Mouse (Mus musculus): ENCODE results near the gene Anks1. TPM values are rescaled to one million over a fixed set of nuclear protein-coding genes. Genes with fewer than 3 reads are reported as not detected.

Anks1 gene
- polyA plus RNA-seq, 1 experiment from 2014 or later: 12.3 TPM

DNA sequence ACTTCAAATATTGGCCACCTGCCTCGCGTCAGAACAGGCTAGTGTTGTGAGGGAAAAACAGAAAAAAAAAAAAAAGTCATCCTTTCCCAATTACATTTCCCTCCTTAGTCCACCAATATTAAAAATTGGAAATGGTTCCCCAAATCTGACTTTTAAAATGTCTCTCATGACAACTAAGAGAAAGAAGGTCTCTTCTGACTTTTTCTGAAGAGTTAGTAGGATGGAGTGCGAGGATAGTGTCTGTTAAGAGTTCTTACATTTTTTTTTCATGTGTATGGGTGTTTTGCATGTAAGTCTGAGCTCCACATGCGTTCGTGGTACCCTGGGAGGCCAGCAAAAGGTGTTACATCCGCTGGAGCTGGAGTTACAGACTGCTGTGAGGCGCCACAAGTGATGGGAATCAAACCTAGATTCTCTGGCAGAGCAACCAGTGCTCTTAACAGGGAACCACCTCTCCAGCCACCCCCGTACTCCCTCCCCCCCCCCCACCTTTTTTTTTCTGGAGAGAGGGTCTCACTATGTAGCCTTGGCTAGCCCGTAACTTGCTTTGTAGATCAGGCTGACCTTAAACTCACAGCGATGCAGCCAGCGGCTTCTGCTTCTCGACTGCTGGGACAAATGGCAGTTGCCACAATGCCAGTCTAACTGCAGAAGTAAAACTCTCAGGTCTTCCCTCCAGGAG, 759 bp upstream of the Anks1 start:
- ATAC-seq (ENCODE audit: insufficient number of reproducible peaks, low FRiP score, low TSS enrichment, low read depth): no peak
- Histone ChIP-seq H3K36me3 (peaks cover 13% of the 10 kb centered on the region), H3K9me3 (no peaks in the 10 kb centered on the region), H3K27me3 (no peaks in the 10 kb centered on the region), H3K4me3 (peak overlapping the region; percentile 97), H3K4me1 (peaks cover 28% of the 10 kb centered on the region), H3K4me2 (peak overlapping the region; percentile 81), H3K27ac (peak overlapping the region; percentile 93), H3K9ac (peak overlapping the region; percentile 85; the same call in 1 of the 2 replicates)
- under 1% methylated on average over 12 of the region's 12 CpGs for WGBS

DNA sequence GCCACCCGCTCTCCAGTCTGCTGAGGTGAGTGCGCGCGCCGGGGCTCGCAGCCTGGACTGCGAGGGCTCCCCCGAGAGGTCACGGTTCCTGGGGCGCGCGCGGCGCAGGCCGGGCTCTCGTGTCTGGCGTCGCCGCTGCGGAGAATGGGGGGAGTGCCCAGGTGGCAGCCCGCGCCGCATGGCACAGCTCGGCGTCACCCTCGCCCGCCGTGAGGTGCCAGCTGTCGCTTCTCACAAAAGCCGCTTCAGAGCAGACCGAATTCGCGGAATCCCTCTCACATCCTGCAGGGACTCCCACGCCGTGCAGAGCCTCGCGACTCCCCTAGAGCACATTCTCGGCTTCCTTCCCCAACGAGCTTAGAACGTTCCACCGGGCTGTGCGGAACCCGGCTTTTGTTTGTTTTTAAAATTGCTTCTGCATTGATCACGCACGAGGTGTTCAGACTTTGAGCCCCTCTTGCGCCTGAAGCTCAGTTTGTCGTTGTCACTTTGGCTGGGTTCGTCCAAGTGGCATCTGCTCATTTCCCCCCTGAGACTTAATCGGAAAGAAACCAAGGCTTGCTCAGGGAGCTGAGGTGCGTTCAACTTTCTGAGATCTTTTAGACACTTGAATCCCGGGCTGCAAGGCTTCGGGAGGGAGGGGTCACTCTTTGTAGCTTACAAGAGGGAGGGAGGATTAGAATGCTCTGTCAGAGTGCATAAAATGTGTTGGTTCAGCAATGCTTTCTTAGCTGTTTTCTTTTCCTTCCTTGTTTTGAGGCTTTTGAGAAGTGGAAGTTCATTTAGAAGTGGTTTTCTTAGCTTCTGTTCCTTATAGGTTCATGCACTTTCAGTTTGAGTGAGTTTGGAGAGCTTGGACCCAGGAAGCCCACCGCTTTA, 755 bp downstream of the Anks1 start, which contains the start of gene Taf11:
Gene Taf11, minus strand, starts transcription at position 223 of the 879 bp plus-strand sequence.
- WGBS: 2% methylated on average over 53 of the region's 53 CpGs
- Histone ChIP-seq H3K27me3 (no peaks in the 10 kb centered on the region), H3K9ac (peak within 1 kb of the TSS; percentile 85), H3K9me3 (no peaks in the 10 kb centered on the region), H3K27ac (peak within 1 kb of the TSS; percentile 93), H3K4me2 (peak within 1 kb of the TSS; percentile 81), H3K36me3 (peaks cover 12% of the 10 kb centered on the region; the same call in 1 of the 2 replicates), H3K4me3 (peak within 1 kb of the TSS; percentile 97), H3K4me1 (peaks cover 28% of the 10 kb centered on the region)
- ATAC-seq (ENCODE audit: insufficient number of reproducible peaks, low FRiP score, low TSS enrichment, low read depth): 0 out of 2 replicates have a peak, but pooled peaks have one; percentile 11

DNA sequence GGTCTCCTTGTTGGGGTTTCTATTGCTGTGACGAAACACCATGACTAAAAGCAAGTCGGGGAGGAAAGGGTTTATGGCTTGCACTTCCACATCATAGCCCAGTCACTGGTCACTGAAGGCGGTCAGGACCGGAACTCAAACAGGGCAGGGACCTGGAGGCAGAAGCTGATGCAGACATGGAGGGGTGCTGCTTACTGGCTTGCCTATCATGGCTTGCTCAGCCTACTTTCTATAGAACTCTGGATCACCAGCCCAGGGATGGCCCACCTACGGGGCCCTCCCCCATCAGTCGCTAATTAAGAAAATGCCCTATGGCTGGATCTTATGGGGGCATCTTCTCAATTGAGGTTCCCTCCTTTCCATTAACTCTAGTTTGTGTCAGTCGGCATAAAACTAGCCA, 2.3 kb downstream of the Anks1 start:
- Histone ChIP-seq H3K4me2 (no peak overlapping the region), H3K27me3 (no peaks in the 10 kb centered on the region), H3K4me3 (no peak overlapping the region), H3K27ac (no peak overlapping the region), H3K36me3 (peaks cover 7% of the 10 kb centered on the region; the same call in 1 of the 2 replicates), H3K4me1 (peaks cover 25% of the 10 kb centered on the region), H3K9ac (no peak overlapping the region), H3K9me3 (no peaks in the 10 kb centered on the region)
- no peak for ATAC-seq (ENCODE audit: insufficient number of reproducible peaks, low FRiP score, low TSS enrichment, low read depth)
- WGBS: 84% methylated on average over 7 of the region's 7 CpGs

DNA sequence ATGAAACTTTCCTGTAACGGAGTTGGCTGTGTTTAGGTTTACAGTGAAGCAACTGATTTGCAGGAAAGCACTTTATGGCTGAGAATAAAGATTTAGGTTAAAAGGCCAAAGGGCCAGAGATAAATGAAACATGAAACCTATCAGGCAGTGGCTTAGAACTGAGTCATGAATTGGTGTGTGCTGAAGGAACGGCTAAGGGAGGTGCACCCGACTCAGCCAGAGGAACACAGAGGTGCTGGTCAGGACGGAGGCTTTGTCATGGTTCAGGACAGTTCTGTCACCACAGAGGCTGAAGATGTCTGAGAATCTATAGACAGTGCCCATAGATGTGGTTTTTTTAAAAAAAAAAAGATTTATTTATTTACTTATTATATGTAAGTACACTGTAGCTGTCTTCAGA, 5.6 kb downstream of the Anks1 start:
- WGBS: 78% methylated on average over 4 of the region's 4 CpGs
- no peaks in the 10 kb centered on the region for H3K9me3 ChIP-seq
- H3K27me3 ChIP-seq: no peaks in the 10 kb centered on the region
- no peak overlapping the region for H3K4me2 ChIP-seq
- H3K4me1 ChIP-seq: peaks cover 15% of the 10 kb centered on the region
- no peak overlapping the region for H3K27ac ChIP-seq
- H3K4me3 ChIP-seq: no peak overlapping the region
- no peak overlapping the region for H3K9ac ChIP-seq
- ATAC-seq (ENCODE audit: insufficient number of reproducible peaks, low FRiP score, low TSS enrichment, low read depth): no peak
- peaks cover 7% of the 10 kb centered on the region; the same call in 1 of the 2 replicates for H3K36me3 ChIP-seq

DNA sequence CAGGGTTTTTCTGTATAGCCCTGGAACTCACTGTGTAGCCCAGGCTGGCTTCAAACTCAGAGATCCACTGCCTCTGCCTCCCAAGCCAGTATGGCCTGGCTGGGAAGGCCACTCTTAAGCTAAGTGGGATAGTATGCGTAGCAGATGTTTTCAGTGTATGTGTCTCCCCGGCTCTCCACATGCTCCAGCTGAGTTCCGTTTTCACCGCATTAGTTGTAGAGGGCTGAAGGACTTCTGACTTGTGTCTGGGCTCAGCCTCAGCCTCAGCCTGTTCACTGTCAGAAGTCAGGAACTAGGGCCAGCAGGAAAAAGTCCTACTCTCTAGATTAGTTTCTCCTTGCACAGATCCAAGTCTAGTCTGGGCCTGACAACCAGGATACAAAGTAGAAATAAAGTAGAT, 7.3 kb downstream of the Anks1 start:
- Histone ChIP-seq H3K4me3 (no peak overlapping the region), H3K27ac (no peak overlapping the region), H3K4me1 (peaks cover 10% of the 10 kb centered on the region), H3K9me3 (no peaks in the 10 kb centered on the region), H3K9ac (no peak overlapping the region), H3K36me3 (peaks cover 7% of the 10 kb centered on the region; the same call in 1 of the 2 replicates), H3K27me3 (no peaks in the 10 kb centered on the region), H3K4me2 (no peak overlapping the region)
- 47% methylated on average over 4 of the region's 4 CpGs for WGBS
- ATAC-seq (ENCODE audit: insufficient number of reproducible peaks, low FRiP score, low TSS enrichment, low read depth): no peak

DNA sequence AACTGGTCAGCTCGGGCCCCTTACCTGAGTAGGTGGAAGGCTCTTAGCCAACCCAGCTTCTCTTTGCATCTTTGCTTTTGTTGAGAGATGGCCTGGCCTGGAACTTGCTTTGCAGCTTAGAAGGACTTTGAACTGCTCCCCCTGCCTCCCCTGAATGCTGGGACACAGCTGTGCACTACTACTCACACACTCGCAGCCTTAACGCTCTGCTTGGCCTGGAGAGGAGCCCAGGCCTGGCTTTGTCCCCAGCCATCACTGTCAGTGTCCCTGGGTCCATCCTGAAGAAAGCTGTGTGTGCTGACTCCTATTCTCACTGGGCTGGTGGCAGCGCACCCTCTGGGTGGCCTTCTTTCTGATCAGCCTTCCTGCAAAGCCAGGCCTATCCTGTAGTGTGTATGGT, 11.6 kb downstream of the Anks1 start:
- H3K9me3 ChIP-seq: no peaks in the 10 kb centered on the region
- no peak overlapping the region for H3K4me2 ChIP-seq
- no peaks in the 10 kb centered on the region for H3K36me3 ChIP-seq
- H3K27me3 ChIP-seq: no peaks in the 10 kb centered on the region
- 67% methylated on average over 4 of the region's 4 CpGs for WGBS
- peaks cover 29% of the 10 kb centered on the region for H3K4me1 ChIP-seq
- peak overlapping the region; percentile 22; the same call in 1 of the 2 replicates for H3K27ac ChIP-seq
- ATAC-seq (ENCODE audit: insufficient number of reproducible peaks, low FRiP score, low TSS enrichment, low read depth): no peak
- H3K4me3 ChIP-seq: no peak overlapping the region
- H3K9ac ChIP-seq: no peak overlapping the region

DNA sequence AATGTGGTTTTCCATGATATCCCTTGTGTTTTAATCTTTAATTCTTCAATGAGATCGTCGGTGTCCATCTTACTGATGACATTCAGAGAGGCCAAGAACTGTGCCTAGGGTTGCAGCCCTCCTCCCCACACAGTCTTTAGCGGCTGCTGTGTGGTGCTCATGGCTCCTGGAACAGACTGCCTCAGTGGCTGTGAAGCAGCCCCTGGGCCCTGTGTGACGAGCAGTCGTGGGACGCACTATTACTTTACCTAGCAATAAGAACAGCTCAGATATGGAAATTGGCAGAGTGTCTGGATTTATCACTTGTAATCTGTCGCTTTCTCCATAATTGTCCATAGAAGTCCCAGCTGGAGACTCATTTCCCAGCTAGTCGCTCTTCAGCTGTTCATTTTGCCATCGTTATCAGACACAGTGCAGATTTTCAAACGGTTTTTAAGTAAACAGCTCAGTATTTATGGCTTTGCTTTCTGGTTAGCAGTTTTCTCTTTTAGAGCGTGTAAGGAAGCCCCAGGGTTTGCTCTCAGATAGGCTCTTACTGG, 13.1 kb downstream of the Anks1 start:
- WGBS: 75% methylated on average over 11 of the region's 11 CpGs
- Histone ChIP-seq H3K9me3 (no peaks in the 10 kb centered on the region), H3K4me2 (no peak overlapping the region), H3K9ac (no peak overlapping the region), H3K4me1 (peaks cover 41% of the 10 kb centered on the region), H3K27ac (no peak overlapping the region), H3K36me3 (no peaks in the 10 kb centered on the region), H3K27me3 (no peaks in the 10 kb centered on the region), H3K4me3 (no peak overlapping the region)
- ATAC-seq (ENCODE audit: insufficient number of reproducible peaks, low FRiP score, low TSS enrichment, low read depth): no peak

DNA sequence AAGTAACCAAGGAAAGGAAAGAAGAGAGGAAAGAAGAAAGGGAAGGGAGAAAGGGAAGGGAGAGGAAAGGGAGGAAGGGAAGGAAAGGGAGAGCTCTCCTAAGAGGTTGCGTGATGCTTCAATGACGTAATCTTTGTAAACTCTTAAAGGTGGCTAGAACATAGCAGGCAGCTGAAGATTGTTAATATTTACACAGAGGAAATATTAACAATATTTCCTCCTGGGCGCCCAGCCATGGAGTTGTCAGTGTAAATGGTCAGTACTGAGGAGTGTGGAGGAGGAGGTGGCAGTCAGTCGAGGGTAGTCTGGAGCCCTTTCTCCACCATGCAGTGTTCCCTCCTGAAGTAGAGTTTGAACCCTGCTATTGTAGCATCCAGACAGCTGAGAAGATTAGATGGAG, 15.9 kb downstream of the Anks1 start:
- Histone ChIP-seq H3K9ac (no peak overlapping the region), H3K27me3 (no peaks in the 10 kb centered on the region), H3K4me1 (peaks cover 41% of the 10 kb centered on the region), H3K27ac (no peak overlapping the region), H3K9me3 (no peaks in the 10 kb centered on the region), H3K36me3 (no peaks in the 10 kb centered on the region), H3K4me3 (no peak overlapping the region), H3K4me2 (no peak overlapping the region)
- 77% methylated on average over 4 of the region's 4 CpGs for WGBS
- no peak for ATAC-seq (ENCODE audit: insufficient number of reproducible peaks, low FRiP score, low TSS enrichment, low read depth)

DNA sequence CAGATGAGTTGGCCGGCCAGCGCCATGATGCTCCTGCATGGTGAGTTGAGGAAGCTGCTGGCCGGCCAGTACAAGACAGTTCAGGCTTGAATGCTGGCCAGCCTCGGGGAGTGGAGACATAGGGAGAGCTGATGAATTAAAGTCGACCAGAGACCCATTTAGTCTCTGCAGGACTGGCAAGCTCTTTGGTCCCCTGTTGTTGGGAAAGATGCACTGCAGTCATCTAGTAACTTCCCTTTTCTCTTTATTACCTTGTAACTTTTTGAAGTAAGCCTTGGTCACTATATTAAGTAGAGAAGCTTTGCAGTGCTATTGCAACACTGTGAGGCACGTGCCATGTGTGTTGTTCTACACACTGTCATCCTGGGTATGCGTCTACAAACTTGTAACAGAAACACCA, 16.4 kb downstream of the Anks1 start:
- Histone ChIP-seq H3K36me3 (no peaks in the 10 kb centered on the region), H3K9ac (no peak overlapping the region), H3K9me3 (no peaks in the 10 kb centered on the region), H3K4me2 (no peak overlapping the region), H3K27ac (no peak overlapping the region), H3K27me3 (no peaks in the 10 kb centered on the region), H3K4me1 (peaks cover 41% of the 10 kb centered on the region), H3K4me3 (no peak overlapping the region)
- 64% methylated on average over 7 of the region's 7 CpGs for WGBS
- no peak for ATAC-seq (ENCODE audit: insufficient number of reproducible peaks, low FRiP score, low TSS enrichment, low read depth)

DNA sequence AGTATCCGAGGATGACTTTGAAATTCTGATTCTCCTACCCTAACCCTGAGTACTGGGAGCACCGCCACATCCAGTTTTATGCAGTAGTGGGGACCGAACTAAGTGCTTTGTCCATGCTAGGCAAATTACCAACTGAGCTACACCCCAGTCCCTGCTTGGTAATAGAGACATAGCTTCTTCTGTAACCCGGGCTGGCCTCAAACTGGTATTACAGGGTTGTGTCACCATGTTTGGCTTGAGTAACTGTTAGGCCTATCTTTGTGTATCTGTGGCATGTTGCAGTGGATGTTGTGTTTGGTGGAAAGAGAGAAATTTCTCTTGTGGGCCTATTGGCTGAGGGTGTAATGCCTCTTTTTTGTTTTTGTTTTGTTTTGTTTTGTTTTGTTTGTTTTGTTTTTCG, 21.2 kb downstream of the Anks1 start:
- Histone ChIP-seq H3K27ac (no peak overlapping the region), H3K27me3 (no peaks in the 10 kb centered on the region), H3K4me1 (peaks cover 24% of the 10 kb centered on the region), H3K9ac (no peak overlapping the region), H3K4me3 (no peak overlapping the region), H3K36me3 (no peaks in the 10 kb centered on the region; the same call in 1 of the 2 replicates), H3K9me3 (no peaks in the 10 kb centered on the region), H3K4me2 (no peak overlapping the region)
- 83% methylated on average over 5 of the region's 5 CpGs for whole genome bisulfite sequencing
- ATAC-seq (ENCODE audit: insufficient number of reproducible peaks, low FRiP score, low TSS enrichment, low read depth): no peak

DNA sequence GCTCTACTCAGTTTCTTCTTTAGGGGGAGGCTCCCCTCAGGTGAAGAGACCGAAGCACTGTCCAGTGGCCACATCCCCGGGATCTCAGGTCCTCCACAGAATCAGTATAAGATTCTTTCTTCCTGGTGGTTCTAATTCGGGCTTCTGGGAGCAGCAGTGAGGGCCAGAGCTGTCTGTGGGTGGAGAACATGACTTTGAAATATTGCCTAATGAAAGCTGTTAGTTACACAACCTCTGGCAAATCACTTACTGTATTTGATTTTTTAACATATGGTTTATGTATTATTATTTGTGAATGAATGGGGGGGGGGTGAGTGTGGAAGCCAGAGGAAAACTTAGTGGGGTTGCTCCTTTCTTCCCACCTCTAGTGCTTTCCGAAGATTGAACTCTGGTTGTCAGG, 22.7 kb downstream of the Anks1 start:
- Histone ChIP-seq H3K27me3 (no peaks in the 10 kb centered on the region), H3K36me3 (no peaks in the 10 kb centered on the region; the same call in 1 of the 2 replicates), H3K4me3 (no peak overlapping the region), H3K27ac (no peak overlapping the region), H3K4me2 (no peak overlapping the region), H3K4me1 (peaks cover 14% of the 10 kb centered on the region), H3K9me3 (no peaks in the 10 kb centered on the region), H3K9ac (no peak overlapping the region)
- WGBS: 74% methylated on average over 4 of the region's 4 CpGs
- ATAC-seq (ENCODE audit: insufficient number of reproducible peaks, low FRiP score, low TSS enrichment, low read depth): no peak

Measured in limb, embryonic 15.5 days (tissue).